Mouse (Mus musculus): ENCODE data around the gene Prkaca.

The Prkaca gene

GRCm38 (mm10) chr8:83972150-83973120, at the start of gene Prkaca:
Prkaca (plus strand) TSS chr8:83972993.
- peak; percentile 100 for DNase-seq

- DNase-seq, result no peak
Measured at GRCm38 (mm10) chr8:83924585-83924984, 48.2 kb upstream of the Prkaca start.

- DNase-seq, result no peak
Measured at GRCm38 (mm10) chr8:83926266-83926665, 46.5 kb upstream of the Prkaca start.

GRCm38 (mm10) chr8:83934222-83934621, 38.6 kb upstream of the Prkaca start:
- no peak for DNase-seq

- DNase-seq, result no peak
Measured at GRCm38 (mm10) chr8:83934994-83935393, 37.8 kb upstream of the Prkaca start.

DNA sequence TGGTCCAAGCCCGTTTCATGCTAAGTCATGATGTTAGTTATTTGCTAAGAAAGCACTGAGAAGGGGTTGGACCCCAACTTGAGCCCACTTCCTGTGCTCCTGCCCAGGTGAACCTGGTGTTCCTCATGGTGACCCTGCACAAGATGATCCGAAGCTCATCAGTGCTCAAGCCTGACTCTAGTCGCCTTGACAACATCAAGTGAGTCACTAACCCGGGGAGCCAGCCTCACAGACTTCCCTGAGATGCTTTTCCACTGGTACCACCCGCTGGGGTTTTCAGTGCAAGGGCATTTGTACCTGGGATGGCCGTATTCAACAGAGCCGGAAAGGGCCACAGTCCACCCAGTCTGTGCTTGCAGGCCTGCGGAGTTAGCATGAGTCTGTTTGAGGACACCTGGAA, 37.4 kb upstream of the Prkaca start:
- no peak for DNase-seq

DNA sequence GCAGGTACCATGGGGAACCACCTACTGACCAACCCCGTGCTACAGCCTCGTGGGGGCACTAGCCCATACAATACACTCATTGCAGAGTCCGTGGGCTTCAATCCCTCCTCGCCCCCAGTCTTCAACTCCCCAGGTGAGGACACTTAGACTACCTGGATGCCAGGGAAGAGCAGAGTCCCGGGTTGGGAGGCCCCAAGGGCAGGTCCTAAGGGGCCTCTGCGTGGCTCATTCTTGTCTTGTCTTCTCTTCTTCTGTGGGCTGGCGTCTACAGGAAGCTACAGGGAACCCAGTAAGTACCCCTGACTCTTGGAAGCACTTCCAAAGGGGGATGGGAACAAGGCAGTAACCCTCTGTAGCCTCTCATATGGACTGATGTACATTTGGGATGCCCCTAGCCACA, 35.1 kb upstream of the Prkaca start:
- DNase-seq, result no peak

- DNase-seq, result no peak
Measured at GRCm38 (mm10) chr8:83938330-83938729, 34.5 kb upstream of the Prkaca start.

DNA sequence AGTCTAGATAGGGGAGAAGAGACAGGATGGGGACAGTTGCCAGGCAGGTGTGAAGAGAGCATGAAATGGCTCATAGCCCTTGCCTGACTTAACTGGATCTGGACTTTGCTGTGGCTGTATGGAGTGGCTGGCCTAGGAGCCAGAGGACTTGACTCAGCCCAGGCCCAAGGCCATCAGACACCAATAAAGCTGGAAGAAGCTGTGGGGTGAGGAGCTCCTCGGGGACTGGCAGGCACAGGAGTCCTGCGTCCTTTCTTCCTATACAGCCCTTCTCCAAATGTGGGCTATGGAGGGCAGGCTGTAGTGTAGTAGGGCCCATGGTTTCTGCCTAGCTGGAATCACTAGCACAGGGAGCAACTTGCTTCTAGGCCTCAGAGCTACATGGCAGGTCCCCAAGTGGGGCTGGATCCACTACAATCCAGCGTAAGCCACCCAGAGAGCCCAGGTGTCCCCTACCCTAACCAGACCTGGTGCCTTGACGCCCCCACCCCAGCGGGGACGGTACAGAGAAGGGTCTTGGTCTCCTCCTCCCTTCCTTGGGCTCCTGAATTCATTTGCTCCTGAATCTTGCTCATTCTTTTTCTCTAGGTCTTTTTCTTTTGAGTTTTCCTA, 31.6 kb upstream of the Prkaca start:
- no peak for DNase-seq

GRCm38 (mm10) chr8:83942446-83942845, 30.3 kb upstream of the Prkaca start:
- no peak for DNase-seq

DNA sequence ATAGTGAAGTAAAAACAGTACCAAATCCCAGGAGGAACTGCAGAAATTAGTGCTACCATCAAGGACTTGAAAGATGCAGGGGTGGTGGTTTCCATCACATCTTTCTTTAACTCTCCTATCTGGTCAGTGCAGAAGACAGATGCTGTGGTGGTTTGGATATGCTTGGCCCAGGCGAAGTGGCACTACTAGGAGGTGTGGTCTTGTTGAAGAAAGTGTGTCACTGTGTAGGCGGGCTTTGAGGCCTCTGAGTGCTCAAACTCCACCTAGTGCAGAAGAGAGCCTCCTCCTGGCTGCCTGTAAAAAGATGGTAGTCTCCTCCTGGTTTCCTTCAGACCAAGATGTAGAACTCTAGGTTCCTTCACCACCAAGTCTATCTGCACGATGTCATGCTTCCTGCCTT, 27.3 kb upstream of the Prkaca start:
- no peak for DNase-seq

DNA sequence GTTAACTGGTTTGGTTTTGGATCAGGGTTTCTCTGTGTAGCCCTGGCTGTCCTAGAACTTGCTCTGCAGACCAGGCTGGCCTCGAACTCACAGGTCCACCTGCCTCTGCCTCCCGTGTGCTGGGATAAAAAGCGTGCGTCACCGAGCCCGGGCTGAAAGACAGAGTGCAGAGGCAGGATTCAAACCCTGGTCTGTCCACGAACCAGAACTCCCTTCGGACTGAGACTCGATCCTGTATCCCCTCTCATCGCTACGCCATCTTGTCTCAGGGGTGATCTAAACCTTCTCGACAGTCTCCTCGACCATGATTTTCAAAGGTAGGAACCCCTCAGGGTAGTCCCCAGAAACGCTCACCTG, 18.1 kb upstream of the Prkaca start:
- DNase-seq, result no peak

DNA sequence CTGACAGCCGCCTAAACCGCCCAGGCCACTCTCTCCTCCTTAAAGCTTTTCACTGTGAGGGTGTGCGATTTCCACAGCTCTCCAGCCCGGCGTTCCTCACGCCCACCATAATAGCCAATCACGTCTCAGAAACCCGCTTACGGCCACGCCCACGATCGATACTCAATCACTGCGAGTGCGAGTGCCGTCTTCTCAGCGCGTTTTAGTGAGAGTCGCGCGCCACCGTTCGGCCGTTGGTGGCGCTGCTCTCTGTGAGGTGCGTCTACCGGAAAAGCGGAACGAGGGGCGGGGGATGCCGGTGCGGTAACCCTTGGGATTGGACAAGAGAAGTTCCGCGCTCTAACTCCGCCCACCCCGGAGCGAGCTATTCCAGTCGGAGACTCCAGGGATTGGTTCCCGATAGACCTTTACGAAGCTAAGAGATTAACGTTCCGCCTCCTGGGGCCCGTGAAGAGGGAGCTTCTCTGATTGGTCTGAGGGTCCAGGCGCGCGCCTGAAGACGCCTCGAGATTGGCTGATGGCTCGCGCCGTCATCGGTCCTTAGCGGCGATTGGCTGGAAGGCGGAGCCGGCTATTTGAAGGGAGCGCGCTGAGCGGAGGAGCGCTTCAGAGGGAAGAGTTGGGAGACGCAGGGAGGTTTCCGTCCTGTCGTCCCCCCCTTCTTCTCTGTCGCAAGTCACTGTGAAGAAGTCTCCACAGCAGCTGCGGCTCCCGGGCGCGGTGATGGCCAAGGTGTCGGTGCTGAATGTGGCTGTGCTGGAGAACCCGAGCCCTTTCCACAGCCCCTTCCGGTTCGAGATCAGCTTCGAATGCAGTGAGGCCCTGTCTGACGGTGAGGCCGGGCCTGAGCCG, 17.5 kb upstream of the Prkaca start, which contains the start of the genes Gm10644 and Asf1b:
TSS of gene Gm10644 (minus strand) at position 100 of the 852 bp plus-strand sequence.
TSS of gene Asf1b (plus strand) at position 402 of the 852 bp plus-strand sequence.
- DNase-seq, result peak; percentile 100

DNA sequence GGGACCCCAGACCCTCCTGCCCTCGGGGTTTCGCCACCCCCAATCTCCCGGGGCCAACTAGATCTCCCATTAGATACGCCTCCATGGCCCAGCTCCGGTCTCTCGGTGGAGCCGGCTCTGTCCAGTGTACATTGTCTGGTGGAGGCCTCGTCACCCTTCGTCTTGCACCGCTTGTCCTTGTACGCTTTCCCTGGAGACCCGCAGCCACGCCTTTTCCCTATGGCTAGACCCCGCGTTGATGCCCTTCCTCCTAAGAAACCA, 16.9 kb upstream of the Prkaca start:
- DNase-seq, result no peak

DNA sequence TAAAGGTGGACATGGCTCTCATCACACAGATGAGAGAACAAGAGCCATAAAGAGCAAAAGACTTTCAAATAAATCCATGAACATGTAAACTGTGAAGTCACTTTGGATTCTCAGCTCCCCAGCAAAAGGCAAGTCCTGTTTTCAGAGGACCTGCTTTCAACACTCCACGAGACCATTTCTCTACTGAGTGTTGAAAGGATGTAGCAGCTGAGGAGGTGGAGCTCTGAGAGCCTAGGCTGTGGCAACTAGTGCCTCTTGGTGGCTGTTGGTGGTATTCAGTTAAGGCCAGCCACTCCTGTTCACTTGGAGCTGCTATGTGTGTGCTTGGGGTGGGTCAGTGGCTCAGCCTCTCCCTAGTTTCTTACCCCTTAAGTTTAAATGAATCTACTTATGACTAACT, 16.0 kb upstream of the Prkaca start:
- DNase-seq, result peak; percentile 52

GRCm38 (mm10) chr8:83964015-83964765, 8.6 kb upstream of the Prkaca start:
- DNase-seq, result no peak

DNA sequence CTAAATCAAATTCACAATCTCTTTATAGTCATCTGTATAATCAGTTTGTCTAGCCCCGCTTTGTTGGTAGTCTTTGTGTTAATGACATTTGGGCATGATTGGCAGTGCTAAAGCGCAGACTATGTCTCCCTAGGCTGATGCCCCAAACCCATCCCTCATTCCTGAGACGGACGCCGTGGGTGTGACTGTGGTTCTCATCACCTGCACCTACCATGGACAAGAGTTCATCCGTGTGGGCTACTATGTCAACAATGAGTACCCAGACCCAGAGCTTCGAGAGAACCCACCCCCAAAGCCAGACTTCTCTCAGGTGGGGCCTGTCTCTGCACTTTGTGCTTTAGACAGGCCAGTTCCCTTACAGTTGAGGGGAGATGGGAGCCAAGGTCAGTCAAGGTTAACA, 5.1 kb upstream of the Prkaca start:
- no peak for DNase-seq

GRCm38 (mm10) chr8:83971121-83971520, 1.7 kb upstream of the Prkaca start:
- no peak for DNase-seq

GRCm38 (mm10) chr8:83971661-83972060, 1.1 kb upstream of the Prkaca start:
- DNase-seq, result no peak

- DNase-seq, result no peak
Measured at GRCm38 (mm10) chr8:83973161-83974031, 603 bp downstream of the Prkaca start.

DNA sequence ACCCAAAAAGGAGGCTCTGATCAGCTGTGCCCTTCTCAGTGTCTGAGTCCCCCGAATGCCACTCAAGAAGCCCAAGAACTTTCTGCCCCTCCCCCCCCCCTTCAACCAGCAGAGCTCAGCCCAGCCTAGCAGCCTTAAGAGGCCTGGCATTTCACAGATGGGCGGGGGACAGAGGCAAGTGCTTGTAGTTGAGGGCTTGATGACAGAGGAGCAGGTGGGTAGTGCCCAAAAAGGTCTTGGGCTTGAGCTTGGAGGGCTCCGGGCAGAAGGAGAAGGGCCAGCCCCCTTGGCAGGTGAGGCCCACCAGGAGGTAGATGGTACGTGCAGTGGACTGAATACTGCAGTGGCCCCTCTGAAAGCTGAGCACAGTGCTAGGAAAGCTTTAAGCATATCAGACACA, 1.7 kb downstream of the Prkaca start:
- no peak for DNase-seq
